Mouse (Mus musculus): Measurements from ENCODE around the gene Zfpm1. TPM values are rescaled to one million over a fixed set of nuclear protein-coding genes. Genes with fewer than 3 reads are reported as not detected.
A peak's percentile ranks its signal among the peaks of the same experiment; 100 is the strongest.

Gene Zfpm1
- total RNA-seq, 2 experiments from 2014 or later, result 14.1 to 15.6 TPM

DNA sequence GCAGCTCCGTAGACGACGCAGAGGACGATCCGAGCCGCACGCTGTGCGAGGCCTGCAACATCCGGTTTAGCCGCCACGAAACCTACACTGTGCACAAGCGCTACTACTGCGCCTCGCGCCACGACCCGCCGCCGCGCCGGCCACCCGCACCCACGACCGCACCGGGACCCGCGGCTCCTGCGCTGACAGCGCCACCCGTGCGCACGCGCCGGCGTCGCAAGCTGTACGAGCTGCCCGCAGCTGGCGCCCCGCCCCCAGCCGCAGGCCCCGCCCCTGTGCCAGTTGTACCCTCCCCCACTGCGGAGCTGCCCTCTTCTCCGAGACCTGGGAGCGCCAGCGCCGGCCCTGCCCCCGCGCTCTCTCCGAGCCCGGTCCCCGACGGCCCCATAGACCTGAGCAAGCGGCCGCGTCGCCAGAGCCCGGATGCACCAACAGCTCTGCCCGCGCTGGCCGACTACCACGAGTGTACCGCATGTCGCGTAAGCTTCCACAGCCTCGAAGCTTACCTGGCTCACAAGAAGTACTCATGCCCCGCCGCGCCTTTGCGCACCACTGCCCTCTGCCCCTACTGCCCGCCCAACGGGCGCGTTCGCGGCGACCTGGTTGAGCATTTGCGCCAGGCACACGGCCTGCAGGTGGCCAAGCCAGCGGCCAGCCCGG, 54.4 kb downstream of the Zfpm1 start:
- intact Hi-C loops (cut with DNase I), result loop anchor here (5.0 kb wide), 1 partner anchor 36 kb away; no protein-coding TSS in a partner anchor
- peak in 1 of 2 experiments; percentile 61 for DNase-seq (ENCODE audit: extremely low spot score in 1 of 2, low spot score in 2 of 2)

DNA sequence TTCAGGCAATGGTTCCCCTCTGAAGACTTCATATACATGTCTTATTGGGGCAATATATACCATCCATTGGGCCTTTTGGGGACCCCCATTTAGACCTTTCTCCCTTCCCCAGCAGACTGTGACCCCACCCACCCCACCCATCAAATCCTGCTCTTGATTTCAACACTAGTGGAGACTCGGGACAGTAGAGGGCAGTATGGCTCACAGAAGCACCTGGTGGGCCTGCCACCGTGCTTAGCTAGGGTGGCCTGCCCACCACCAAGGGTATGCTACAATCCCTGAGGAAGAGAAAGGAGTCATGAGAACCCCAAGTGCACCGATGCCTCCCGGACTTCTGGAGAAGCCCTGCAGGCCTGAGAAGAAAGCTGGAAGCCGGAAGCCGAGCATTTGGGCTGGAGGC, 56.9 kb downstream of the Zfpm1 start:
- intact Hi-C loops (cut with DNase I), result loop anchor here (5.0 kb wide), 1 partner anchor 33 kb away; no protein-coding TSS in a partner anchor
- no peak for DNase-seq (ENCODE audit: extremely low spot score in 1 of 2, low spot score in 2 of 2)

GRCm38 (mm10) chr8:122340761-122341160, 58.8 kb downstream of the Zfpm1 start:
- DNase-seq (ENCODE audit: extremely low spot score in 1 of 2, low spot score in 2 of 2), result no peak
- intact Hi-C loops (cut with DNase I), result no loop called here

DNA sequence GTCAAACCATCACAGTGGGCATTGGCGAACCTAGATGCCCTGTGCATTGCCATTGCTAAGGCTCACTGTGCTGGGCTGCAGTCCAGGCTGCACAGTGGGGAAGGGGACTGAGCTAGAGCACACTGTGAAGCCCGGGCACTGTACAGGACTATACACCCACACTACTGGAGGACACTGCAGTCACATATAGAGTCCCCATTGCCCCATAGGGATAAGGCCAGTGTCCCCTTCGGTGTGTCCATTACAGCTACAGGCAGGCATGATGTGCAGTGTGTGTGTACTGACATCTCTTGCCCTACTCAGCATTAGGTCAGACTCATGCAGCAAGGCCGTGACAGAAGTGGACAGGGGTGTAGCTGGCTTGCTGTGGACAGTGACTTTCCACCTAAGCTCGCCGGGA, 59.8 kb downstream of the Zfpm1 start:
- no peak for DNase-seq (ENCODE audit: extremely low spot score in 1 of 2, low spot score in 2 of 2)
- intact Hi-C loops (cut with DNase I), result no loop called here

DNA sequence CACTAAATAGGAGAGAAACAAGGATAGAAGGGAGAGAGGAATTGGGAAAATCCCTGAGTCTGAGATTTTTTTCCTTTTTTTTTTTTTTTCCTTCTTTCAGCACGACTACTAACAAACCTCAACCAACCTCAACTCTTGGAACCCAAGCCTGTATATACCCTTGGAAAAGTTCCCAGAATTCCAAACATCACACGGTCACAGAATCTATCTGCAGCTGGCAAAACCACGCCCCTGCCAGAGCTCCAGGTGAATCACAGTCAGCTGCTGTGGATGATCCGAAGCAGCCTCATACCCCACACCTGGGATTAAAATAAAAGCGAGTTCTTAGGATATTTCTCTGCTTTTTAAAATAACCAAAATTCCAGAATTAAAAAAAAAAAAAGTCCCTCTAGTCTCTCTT, 60.4 kb downstream of the Zfpm1 start:
- intact Hi-C loops (cut with DNase I), result no loop called here
- DNase-seq (ENCODE audit: extremely low spot score in 1 of 2, low spot score in 2 of 2), result no peak

GRCm38 (mm10) chr8:122342806-122343209, 60.9 kb downstream of the Zfpm1 start:
- intact Hi-C loops (cut with DNase I), result no loop called here
- DNase-seq (ENCODE audit: extremely low spot score in 1 of 2, low spot score in 2 of 2), result peak in 1 of 2 experiments; percentile 64

GRCm38 (mm10) chr8:122343341-122343740, 61.4 kb downstream of the Zfpm1 start:
- no peak for DNase-seq (ENCODE audit: extremely low spot score in 1 of 2, low spot score in 2 of 2)
- intact Hi-C loops (cut with DNase I), result no loop called here

DNA sequence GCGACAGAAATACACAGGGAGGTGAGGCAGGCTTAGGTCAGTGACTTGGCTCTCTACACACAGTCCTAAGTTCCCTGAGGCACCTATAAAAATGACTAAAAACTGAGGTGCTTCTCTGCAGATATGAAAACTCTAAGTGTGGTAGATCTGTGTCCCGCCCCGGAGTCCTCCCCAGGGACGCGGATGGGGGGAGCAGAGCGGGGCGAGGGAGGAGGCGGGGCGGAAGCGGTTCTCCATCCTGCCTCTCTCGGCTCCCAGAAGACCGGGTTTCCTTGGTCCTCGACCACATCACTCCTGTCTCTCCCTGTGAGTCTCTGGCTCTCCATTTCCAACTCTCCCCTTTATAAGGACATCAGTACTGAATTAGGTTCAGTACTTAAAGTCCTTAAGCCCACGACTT, 61.8 kb downstream of the Zfpm1 start:
- DNase-seq (ENCODE audit: extremely low spot score in 1 of 2, low spot score in 2 of 2), result peak in 1 of 2 experiments; percentile 54
- intact Hi-C loops (cut with DNase I), result no loop called here

GRCm38 (mm10) chr8:122344219-122344618, 62.3 kb downstream of the Zfpm1 start:
- intact Hi-C loops (cut with DNase I), result no loop called here
- DNase-seq (ENCODE audit: extremely low spot score in 1 of 2, low spot score in 2 of 2), result no peak

GRCm38 (mm10) chr8:122345181-122346095, 63.5 kb downstream of the Zfpm1 start:
- peak in 1 of 2 experiments; percentile 23 for DNase-seq (ENCODE audit: extremely low spot score in 1 of 2, low spot score in 2 of 2)
- intact Hi-C loops (cut with DNase I), result no loop called here

DNA sequence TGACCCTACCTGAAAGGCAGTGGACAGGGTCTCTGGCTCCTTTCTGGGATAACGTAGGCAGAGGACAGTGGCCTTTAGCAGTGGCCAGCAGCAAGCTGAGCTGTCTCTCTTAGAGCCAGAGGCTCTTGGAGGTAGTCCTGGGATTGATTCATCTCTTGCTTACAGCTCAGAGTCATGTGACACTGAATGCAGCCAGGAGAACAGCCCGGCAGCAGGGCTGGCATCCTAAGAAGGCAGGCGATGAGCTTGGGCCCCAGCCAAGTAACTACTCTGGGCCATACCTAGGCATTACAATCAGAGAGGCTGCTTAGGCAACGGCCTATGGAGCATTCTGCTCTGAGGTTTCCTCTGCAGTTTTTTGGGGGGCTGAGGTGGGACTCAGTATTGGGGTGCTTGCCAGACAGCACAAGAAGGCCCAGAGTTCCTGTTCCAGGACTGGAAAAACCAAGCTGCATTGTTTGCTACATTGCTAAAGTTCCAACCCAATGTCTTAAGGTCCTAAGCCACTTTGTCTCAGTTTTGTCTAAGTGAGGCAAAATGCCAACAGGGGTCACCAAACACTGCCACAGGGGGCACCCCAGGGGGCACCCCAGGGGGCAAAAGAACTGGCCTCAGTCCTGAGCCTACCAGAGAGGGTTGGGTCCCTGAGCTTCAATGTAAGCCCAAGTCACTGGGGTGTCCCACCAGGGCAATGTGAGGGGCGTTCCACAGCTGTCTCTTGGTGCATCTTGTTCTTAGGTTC, 66.0 kb downstream of the Zfpm1 start:
- DNase-seq (ENCODE audit: extremely low spot score in 1 of 2, low spot score in 2 of 2), result peak; percentile 45 to 61
- intact Hi-C loops (cut with DNase I), result no loop called here

GRCm38 (mm10) chr8:122349357-122350297, 67.7 kb downstream of the Zfpm1 start:
- DNase-seq (ENCODE audit: extremely low spot score in 1 of 2, low spot score in 2 of 2), result no peak
- intact Hi-C loops (cut with DNase I), result no loop called here

DNA sequence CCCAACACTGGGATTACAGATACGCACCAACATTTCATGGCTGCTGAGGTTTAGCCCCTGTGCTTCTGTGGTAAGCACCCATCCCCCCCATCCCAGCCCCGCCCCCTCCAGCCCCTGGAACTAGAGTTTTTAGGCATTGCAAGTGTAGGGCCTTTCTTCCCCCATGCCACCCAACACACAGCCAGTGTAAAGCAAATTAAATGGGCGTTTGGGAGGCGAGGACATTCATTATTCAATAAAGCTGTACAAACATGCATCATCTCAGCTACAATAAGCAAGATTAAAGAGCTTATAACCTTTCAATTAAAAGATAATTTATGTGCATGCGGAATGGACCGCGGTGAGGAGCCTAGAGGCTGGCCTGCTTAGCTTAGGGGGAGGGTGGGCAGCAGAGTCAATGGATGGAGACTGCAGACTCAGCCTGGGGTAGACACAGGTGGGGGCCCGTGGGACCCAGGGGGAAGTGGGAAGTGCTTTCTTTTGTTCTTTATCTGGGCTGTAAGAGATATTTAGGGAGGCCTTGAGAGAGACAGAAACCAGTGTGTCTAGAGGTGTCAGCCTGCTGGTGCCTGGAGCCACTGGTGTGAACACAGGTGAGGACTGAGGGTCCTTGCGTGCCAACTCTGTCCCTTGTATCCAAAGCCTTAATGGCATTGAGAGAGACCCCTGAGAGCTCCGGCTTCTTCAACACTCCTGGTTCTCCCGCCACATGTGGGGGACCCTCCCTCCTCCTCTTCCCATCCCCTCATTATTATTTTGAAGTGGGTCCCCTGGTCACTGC, 68.6 kb downstream of the Zfpm1 start:
- DNase-seq (ENCODE audit: extremely low spot score in 1 of 2, low spot score in 2 of 2), result no peak
- intact Hi-C loops (cut with DNase I), result no loop called here

- DNase-seq (ENCODE audit: extremely low spot score in 1 of 2, low spot score in 2 of 2), result no peak
- intact Hi-C loops (cut with DNase I), result no loop called here
Measured at GRCm38 (mm10) chr8:122354157-122354556, 72.2 kb downstream of the Zfpm1 start.

GRCm38 (mm10) chr8:122355642-122356606, 74.0 kb downstream of the Zfpm1 start:
- intact Hi-C loops (cut with DNase I), result no loop called here
- no peak for DNase-seq (ENCODE audit: extremely low spot score in 1 of 2, low spot score in 2 of 2)

DNA sequence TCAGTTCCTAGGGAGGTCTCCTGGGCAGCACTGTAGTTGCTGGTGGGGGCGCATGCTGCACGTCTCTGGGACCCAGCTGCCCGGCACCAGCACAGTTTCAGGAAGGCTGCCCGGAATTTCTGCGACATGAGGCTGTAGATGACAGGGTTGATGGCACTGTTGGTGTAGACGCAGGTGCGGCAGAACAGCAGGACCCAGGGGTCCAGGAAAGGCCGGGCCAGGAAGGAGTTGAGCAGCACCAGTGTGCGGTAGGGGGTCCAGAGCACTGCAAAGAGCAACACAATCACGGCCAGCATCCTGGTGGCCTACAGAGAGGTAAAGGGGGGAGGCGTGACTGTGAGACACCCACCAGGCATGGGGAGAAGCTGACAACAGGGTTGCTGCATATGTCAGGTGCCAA, 75.3 kb downstream of the Zfpm1 start:
- no peak for DNase-seq (ENCODE audit: extremely low spot score in 1 of 2, low spot score in 2 of 2)
- intact Hi-C loops (cut with DNase I), result no loop called here

- intact Hi-C loops (cut with DNase I), result no loop called here
- DNase-seq (ENCODE audit: extremely low spot score in 1 of 2, low spot score in 2 of 2), result no peak
Measured at GRCm38 (mm10) chr8:122357641-122358040, 75.7 kb downstream of the Zfpm1 start.

Measured in left cerebral cortex, postnatal 10 days (tissue).